Mouse (Mus musculus) embryonic facial prominence, embryonic 14.5 days (tissue): ENCODE data around the gene Unc13a. TPM values are rescaled to one million over a fixed set of nuclear protein-coding genes. Genes with fewer than 3 reads are reported as not detected.

Experiments
- microRNA-seq: library from miRNA; unstranded; fragments of <30 nt; microRNA quantifications from one replicate; pipeline ENCODE4, GENCODE M21; 2016; ENCODE audit warnings: borderline number of aligned reads
- polyA plus RNA-seq: library from polyadenylated mRNA; unstranded; fragments of >200 nt; fragmentation: Nextera tagmentation; extraction: Ambion mirVana; gene quantifications from 2 replicates; pipeline ENCODE4 v1.2.1, GENCODE M21; 2014

Unc13a gene
- polyA plus RNA-seq, 1 experiment from 2014 or later = 1.1 TPM

Small RNAs within 50 kb of the gene (microRNA-seq; reads per million reads assigned to microRNA genes)
- not detected for gene Mir6769b

Other genes with a start within 250 kb of the Unc13a start
- gene Abhd8, start 208.1 kb downstream of the Unc13a start, polyA plus RNA-seq = 47.9 and 49.4 TPM in 2 replicates
- gene Mrpl34, start 206.8 kb downstream of the Unc13a start, polyA plus RNA-seq = 115 and 123 TPM in 2 replicates
- 100 and 105 TPM in 2 replicates for gene Dda1, start 202.6 kb downstream of the Unc13a start, polyA plus RNA-seq
- 2.0 and 2.1 TPM in 2 replicates for gene Ano8, start 185.8 kb downstream of the Unc13a start, polyA plus RNA-seq
- gene Gtpbp3, start 183.7 kb downstream of the Unc13a start, polyA plus RNA-seq = 5.3 and 6.8 TPM in 2 replicates
- gene Plvap, start 160.0 kb downstream of the Unc13a start, polyA plus RNA-seq = 53.5 and 59.0 TPM in 2 replicates
- gene Ccdc194, start 146.0 kb downstream of the Unc13a start, polyA plus RNA-seq = 2.4 and 3.5 TPM in 2 replicates
- 16.0 and 16.2 TPM in 2 replicates for gene Bst2, start 134.3 kb downstream of the Unc13a start, polyA plus RNA-seq
- 85.4 and 95.3 TPM in 2 replicates for gene Mvb12a, start 128.8 kb downstream of the Unc13a start, polyA plus RNA-seq
- gene Tmem221, start 112.9 kb downstream of the Unc13a start, polyA plus RNA-seq = 1.1 and 1.4 TPM in 2 replicates
- 0.07 TPM in 1 of 2 replicates, not detected in the other for gene Nxnl1, start 105.2 kb downstream of the Unc13a start, polyA plus RNA-seq
- 15.5 and 20.4 TPM in 2 replicates for gene Slc27a1, start 102.9 kb downstream of the Unc13a start, polyA plus RNA-seq
- gene Pgls, start 79.6 kb downstream of the Unc13a start, polyA plus RNA-seq = 239 and 245 TPM in 2 replicates
- gene Fam129c, start 74.1 kb downstream of the Unc13a start, polyA plus RNA-seq = 2.3 and 3.5 TPM in 2 replicates
- gene Colgalt1, start 60.8 kb downstream of the Unc13a start, polyA plus RNA-seq = 107 and 112 TPM in 2 replicates
- 4.8 and 5.2 TPM in 2 replicates for gene Jak3, start 4.5 kb upstream of the Unc13a start, polyA plus RNA-seq
- gene Insl3, start 17.5 kb upstream of the Unc13a start, polyA plus RNA-seq = 1.0 TPM in 1 of 2 replicates, not detected in the other
- gene B3gnt3, start 30.0 kb upstream of the Unc13a start, polyA plus RNA-seq = 0.84 and 0.87 TPM in 2 replicates
- 2.6 and 2.7 TPM in 2 replicates for gene Fcho1, start 54.0 kb upstream of the Unc13a start, polyA plus RNA-seq
- gene Zfp709, start 210.3 kb upstream of the Unc13a start, polyA plus RNA-seq = 7.1 and 7.9 TPM in 2 replicates
- gene Zfp882, start 236.9 kb upstream of the Unc13a start, polyA plus RNA-seq = 3.9 and 5.1 TPM in 2 replicates
- 18.7 and 20.6 TPM in 2 replicates for gene Zfp617, start 236.9 kb upstream of the Unc13a start, polyA plus RNA-seq